Mouse (Mus musculus): ENCODE measurements at regions not wholly inside any gene's neighbourhood (a gene's known extent, or its start where the extent isn't known, plus 50 kb on each side); places are given as distances from the start of the nearest gene placed in this dataset.

DNA sequence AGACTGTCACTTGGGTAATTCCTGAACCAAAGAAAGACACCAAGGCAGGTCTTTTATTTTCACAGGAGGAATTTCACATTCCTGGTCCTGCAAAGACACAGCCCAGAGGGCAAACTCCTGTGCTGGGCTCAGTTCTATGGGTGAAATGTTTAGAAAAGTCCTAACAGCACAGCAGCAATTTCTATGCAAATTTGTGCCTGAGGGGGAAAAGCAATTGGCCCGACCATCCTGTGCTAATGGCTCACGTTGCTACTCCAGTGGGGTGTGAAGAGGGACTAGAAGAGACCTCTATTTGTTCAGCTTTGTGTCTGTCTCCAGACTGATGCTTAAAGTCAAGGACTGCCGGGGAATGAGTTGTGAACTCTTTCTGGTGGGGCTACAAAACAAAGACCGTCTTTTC lies 120.9 kb upstream of the Hnrnpa3 start:
- TF ChIP-seq EP300 (IDR thresholded peaks at IDR 0.05; ENCODE audit: insufficient read depth, low read depth, low read length) (no peak), CTCF (IDR thresholded peaks at IDR 0.05; ENCODE audit: low read depth, low read length) (no peak)
